Mouse (Mus musculus) adrenal gland, adult 2 months (tissue): ENCODE results near the gene Yeats2. TPM values are rescaled to one million over a fixed set of nuclear protein-coding genes. Genes with fewer than 3 reads are reported as not detected.

Experiments
- polyA plus RNA-seq: library from polyadenylated mRNA; depleted of rRNA; stranded (reverse); fragments of >200 nt; gene quantifications from 2 replicates; pipeline ENCODE4 v1.2.3, GENCODE M21; 2012; rRNA removed
- total RNA-seq, 2 experiments: library from RNA; stranded (reverse); gene quantifications; 2 replicates each; pipeline ENCODE4 v1.2.3; 2021

Yeats2 gene
- total and polyA plus RNA-seq, 3 experiments = 20.4 to 33.7 (median 24.8) TPM

Other genes starting within 250 kb of the Yeats2 start
- 1 to 10 TPM; 3.7 to 6.3 TPM for gene Klhl6, start 158.0 kb upstream of the Yeats2 start, total RNA-seq
- 1.5 TPM in 2 replicates for gene Klhl6, start 158.0 kb upstream of the Yeats2 start, polyA plus RNA-seq
- gene Klhl24, start 43.5 kb upstream of the Yeats2 start, total RNA-seq = 10 to 100 TPM; 62.6 to 64.3 TPM
- gene Klhl24, start 43.5 kb upstream of the Yeats2 start, polyA plus RNA-seq = 3.5 and 3.7 TPM in 2 replicates
- 10 to 100 TPM in 1 of 2 experiments, 1 to 10 TPM in 1; 1.1 to 10.2 TPM for gene Map6d1, start 100.3 kb downstream of the Yeats2 start, total RNA-seq
- 7.8 and 11.2 TPM in 2 replicates for gene Map6d1, start 100.3 kb downstream of the Yeats2 start, polyA plus RNA-seq
- 100 to 1,000 TPM; 116 to 121 TPM for gene Parl, start 161.3 kb downstream of the Yeats2 start, total RNA-seq
- 24.3 and 34.2 TPM in 2 replicates for gene Parl, start 161.3 kb downstream of the Yeats2 start, polyA plus RNA-seq
- under 1 TPM; 0.28 to 0.37 TPM for gene Cyp2ab1, start 184.3 kb downstream of the Yeats2 start, total RNA-seq
- 0.42 and 0.66 TPM in 2 replicates for gene Cyp2ab1, start 184.3 kb downstream of the Yeats2 start, polyA plus RNA-seq